16 mouse cellular contexts compared by ENCODE assay signal in the genomic region with DNA sequence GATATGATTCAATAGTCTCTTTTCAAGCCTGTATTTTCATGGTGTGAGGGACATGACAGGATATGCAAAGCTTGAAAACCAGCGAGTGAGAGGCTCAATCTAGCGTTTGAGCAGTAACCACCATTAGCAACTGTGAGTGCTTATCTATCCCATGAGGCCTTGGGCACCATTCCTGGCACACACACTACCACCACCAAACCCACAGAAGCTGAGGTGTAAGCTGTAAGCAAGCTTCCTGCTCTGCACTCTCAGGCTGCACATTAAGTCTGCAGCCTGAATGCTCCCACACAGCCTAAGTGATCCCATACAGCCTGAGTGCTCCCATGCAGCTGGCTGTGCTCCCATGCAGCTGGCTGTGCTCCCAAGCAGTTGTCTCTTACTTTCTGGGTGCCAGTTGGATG. TPM values are rescaled to one million over a fixed set of nuclear protein-coding genes. Genes with fewer than 3 reads are reported as not detected.
DNase-seq lines count a peak whose midpoint lies in the region; ATAC-seq lines count a peak whose summit lies in the region.
"Had no signal": no experiment of that assay in that cellular context is flagged by ENCODE, and none has a peak within 500 bp of the region (broad histone marks: within the 10 kb centered on the region; RNA-seq: fewer than 3 reads in every experiment).

No protein-coding gene starts in this region.

- peaks cover 4% of the 10 kb centered on the region; the same call in 1 of the 2 replicates for H3K4me1 ChIP-seq in forebrain, embryonic 14.5 days (ENCODE audit: control insufficient read depth, insufficient read depth, low read length)
- peaks cover 9% of the 10 kb centered on the region for H3K4me1 ChIP-seq in forebrain, embryonic 12.5 days
- H3K4me1 ChIP-seq in limb, embryonic 15.5 days, result peaks cover 16% of the 10 kb centered on the region
- peaks cover 16% of the 10 kb centered on the region for H3K4me1 ChIP-seq in limb, embryonic 10.5 days
- peaks cover 17% of the 10 kb centered on the region for H3K4me1 ChIP-seq in hindbrain, embryonic 13.5 days (replicated peaks)
- H3K4me1 ChIP-seq: liver, embryonic 13.5 days had no signal

- no peak overlapping the region for H3K4me3 ChIP-seq in forebrain, embryonic 14.5 days (ENCODE audit: low read depth, low read length)
- H3K4me3 ChIP-seq in forebrain, embryonic 12.5 days (replicated peaks), result no peak overlapping the region
- no peak overlapping the region for H3K4me3 ChIP-seq in limb, embryonic 15.5 days
- no peak overlapping the region for H3K4me3 ChIP-seq in limb, embryonic 10.5 days
- H3K4me3 ChIP-seq in hindbrain, embryonic 13.5 days, result no peak overlapping the region
- H3K4me3 ChIP-seq: embryonic facial prominence, embryonic 13.5 days; liver, embryonic 13.5 days; megakaryocyte, embryonic 14.5 days had no signal

- no peak for DNase-seq in forebrain, embryonic 14.5 days (ENCODE audit: low spot score)
- DNase-seq in limb, embryonic 10.5 days (ENCODE audit: low spot score), result no peak
- peak; percentile 38 to 60 for DNase-seq in right cerebral cortex, postnatal 10 days (ENCODE audit: low spot score in 2 of 2)
- DNase-seq in lung, postnatal 36 days, result no peak
- DNase-seq in gastrocnemius, adult 8-10 months (ENCODE audit: low spot score in 2 of 2), result no peak
- DNase-seq: adrenal gland, adult 2 months; cerebellum, adult 11-12 months; kidney, postnatal 25 days; liver, embryonic 13.5 days; spleen, adult 18-20 months had no signal

- H3K27me3 ChIP-seq in forebrain, embryonic 14.5 days (replicated peaks; ENCODE audit: control insufficient read depth, insufficient read depth, low read length), result no peaks in the 10 kb centered on the region
- no peaks in the 10 kb centered on the region for H3K27me3 ChIP-seq in forebrain, embryonic 12.5 days
- no peaks in the 10 kb centered on the region for H3K27me3 ChIP-seq in limb, embryonic 15.5 days
- H3K27me3 ChIP-seq in limb, embryonic 10.5 days (ENCODE audit: low read depth, poor library complexity, severe bottlenecking), result no peaks in the 10 kb centered on the region
- H3K27me3 ChIP-seq in hindbrain, embryonic 13.5 days, result no peaks in the 10 kb centered on the region
- H3K27me3 ChIP-seq: embryonic facial prominence, embryonic 13.5 days; liver, embryonic 13.5 days had no signal

- ATAC-seq in forebrain, embryonic 14.5 days, result no peak
- no peak for ATAC-seq in forebrain, embryonic 12.5 days (ENCODE audit: low FRiP score)
- no peak for ATAC-seq in limb, embryonic 15.5 days (ENCODE audit: insufficient number of reproducible peaks, low FRiP score, low TSS enrichment, low read depth)
- ATAC-seq in hindbrain, embryonic 13.5 days (ENCODE audit: low FRiP score), result no peak

- no peaks in the 10 kb centered on the region for H3K9me3 ChIP-seq in forebrain, embryonic 14.5 days (replicated peaks; ENCODE audit: control insufficient read depth, low read length)
- H3K9me3 ChIP-seq in forebrain, embryonic 12.5 days, result no peaks in the 10 kb centered on the region
- H3K9me3 ChIP-seq in limb, embryonic 15.5 days, result no peaks in the 10 kb centered on the region
- no peaks in the 10 kb centered on the region for H3K9me3 ChIP-seq in limb, embryonic 10.5 days (replicated peaks)
- no peaks in the 10 kb centered on the region for H3K9me3 ChIP-seq in hindbrain, embryonic 13.5 days
- H3K9me3 ChIP-seq: embryonic facial prominence, embryonic 13.5 days; liver, embryonic 13.5 days had no signal

- 62% methylated on average over 2 of the region's 2 CpGs for WGBS in forebrain, embryonic 14.5 days
- WGBS in forebrain, embryonic 12.5 days, result 82% methylated on average over 2 of the region's 2 CpGs
- WGBS in limb, embryonic 15.5 days, result 48% methylated on average over 2 of the region's 2 CpGs
- WGBS in limb, embryonic 10.5 days, result 66% methylated on average over 2 of the region's 2 CpGs
- WGBS in hindbrain, embryonic 13.5 days, result 64% methylated on average over 2 of the region's 2 CpGs

- no peaks in the 10 kb centered on the region for H3K36me3 ChIP-seq in forebrain, embryonic 14.5 days (ENCODE audit: control insufficient read depth, insufficient read depth, low read length)
- H3K36me3 ChIP-seq in forebrain, embryonic 12.5 days (replicated peaks), result no peaks in the 10 kb centered on the region
- no peaks in the 10 kb centered on the region for H3K36me3 ChIP-seq in limb, embryonic 15.5 days
- no peaks in the 10 kb centered on the region for H3K36me3 ChIP-seq in limb, embryonic 10.5 days
- H3K36me3 ChIP-seq in hindbrain, embryonic 13.5 days, result no peaks in the 10 kb centered on the region
- H3K36me3 ChIP-seq: embryonic facial prominence, embryonic 13.5 days; liver, embryonic 13.5 days had no signal

- 0 out of 2 replicates have a peak overlapping the region, but pooled peaks have one; percentile 21 for H3K27ac ChIP-seq in forebrain, embryonic 14.5 days (ENCODE audit: low read depth, low read length)
- H3K27ac ChIP-seq in forebrain, embryonic 12.5 days, result no peak overlapping the region
- peak overlapping the region; percentile 38; the same call in 1 of the 2 replicates for H3K27ac ChIP-seq in limb, embryonic 15.5 days
- H3K27ac ChIP-seq in limb, embryonic 10.5 days, result no peak overlapping the region
- peak overlapping the region; percentile 86 for H3K27ac ChIP-seq in hindbrain, embryonic 13.5 days
- H3K27ac ChIP-seq: liver, embryonic 13.5 days had no signal

- H3K4me2 ChIP-seq in forebrain, embryonic 14.5 days (ENCODE audit: low read length), result no peak overlapping the region
- no peak overlapping the region for H3K4me2 ChIP-seq in forebrain, embryonic 12.5 days
- H3K4me2 ChIP-seq in limb, embryonic 15.5 days, result no peak overlapping the region
- no peak overlapping the region for H3K4me2 ChIP-seq in hindbrain, embryonic 13.5 days
- H3K4me2 ChIP-seq: embryonic facial prominence, embryonic 13.5 days; liver, embryonic 13.5 days had no signal

- no peak overlapping the region for H3K9ac ChIP-seq in forebrain, embryonic 14.5 days (ENCODE audit: low read length)
- H3K9ac ChIP-seq in forebrain, embryonic 12.5 days, result no peak overlapping the region
- no peak overlapping the region for H3K9ac ChIP-seq in limb, embryonic 15.5 days
- H3K9ac ChIP-seq in hindbrain, embryonic 13.5 days, result no peak overlapping the region
- H3K9ac ChIP-seq: embryonic facial prominence, embryonic 13.5 days; liver, embryonic 13.5 days had no signal

RNA-seq across cellular contexts. Expression of gene Tnxb, which starts 30.3 kb away (rescaled TPM):
- 0.04 and 0.10 TPM in 2 replicates for polyA plus RNA-seq in forebrain, embryonic 14.5 days (2014; fragmentation: Nextera tagmentation; extraction: Ambion mirVana)
- 0.03 and 0.04 TPM in 2 replicates for polyA plus RNA-seq in forebrain, embryonic 12.5 days (2016; fragmentation: Nextera tagmentation; extraction: Ambion mirVana)
- polyA plus RNA-seq in limb, embryonic 15.5 days (2015; fragmentation: Nextera tagmentation; extraction: Ambion mirVana), result 1.9 and 4.2 TPM in 2 replicates
- polyA plus RNA-seq in limb, embryonic 10.5 days (2016; fragmentation: Nextera tagmentation; extraction: Ambion mirVana), result not detected in 2 replicates
- polyA plus RNA-seq in hindbrain, embryonic 13.5 days (2015; fragmentation: Nextera tagmentation; extraction: Ambion mirVana), result 0.09 TPM in 2 replicates
- total RNA-seq in gastrocnemius, adult 8-10 months (2022), result 10 to 100 TPM; 18.1 to 27.4 (median 23.3) TPM

RNA-seq across cellular contexts. Expression of gene C4b, which starts 43.0 kb away (rescaled TPM):
- not detected in 2 replicates for polyA plus RNA-seq in forebrain, embryonic 14.5 days (2014; fragmentation: Nextera tagmentation; extraction: Ambion mirVana)
- not detected in 2 replicates for polyA plus RNA-seq in forebrain, embryonic 12.5 days (2016; fragmentation: Nextera tagmentation; extraction: Ambion mirVana)
- polyA plus RNA-seq in limb, embryonic 15.5 days (2015; fragmentation: Nextera tagmentation; extraction: Ambion mirVana), result 1.5 and 3.3 TPM in 2 replicates
- not detected in 2 replicates for polyA plus RNA-seq in limb, embryonic 10.5 days (2016; fragmentation: Nextera tagmentation; extraction: Ambion mirVana)
- polyA plus RNA-seq in hindbrain, embryonic 13.5 days (2015; fragmentation: Nextera tagmentation; extraction: Ambion mirVana), result 0.09 TPM in 1 of 2 replicates, not detected in the other
- 10 to 100 TPM in 1 of 4 experiments, 1 to 10 TPM in 3; 1.3 to 10.9 (median 4.9) TPM for total RNA-seq in gastrocnemius, adult 8-10 months (2022)
- polyA plus RNA-seq: embryonic facial prominence, embryonic 13.5 days; neural tube, embryonic 14.5 days had no signal

RNA-seq across cellular contexts. Expression of gene Atf6b, which starts 53.7 kb away (rescaled TPM):
- 75.0 and 90.9 TPM in 2 replicates for polyA plus RNA-seq in forebrain, embryonic 14.5 days (2014; fragmentation: Nextera tagmentation; extraction: Ambion mirVana)
- 107 and 109 TPM in 2 replicates for polyA plus RNA-seq in forebrain, embryonic 12.5 days (2016; fragmentation: Nextera tagmentation; extraction: Ambion mirVana)
- polyA plus RNA-seq in limb, embryonic 15.5 days (2015; fragmentation: Nextera tagmentation; extraction: Ambion mirVana), result 85.4 and 88.3 TPM in 2 replicates
- polyA plus RNA-seq in limb, embryonic 10.5 days (2016; fragmentation: Nextera tagmentation; extraction: Ambion mirVana), result 101 TPM in 2 replicates
- 117 and 122 TPM in 2 replicates for polyA plus RNA-seq in hindbrain, embryonic 13.5 days (2015; fragmentation: Nextera tagmentation; extraction: Ambion mirVana)
- total RNA-seq in gastrocnemius, adult 8-10 months (2022), result 1 to 10 TPM; 5.4 to 7.6 (median 6.3) TPM

RNA-seq across cellular contexts. Expression of gene Fkbpl, which starts 56.1 kb away (rescaled TPM):
- polyA plus RNA-seq in forebrain, embryonic 14.5 days (2014; fragmentation: Nextera tagmentation; extraction: Ambion mirVana), result 12.6 and 14.9 TPM in 2 replicates
- 13.9 and 14.6 TPM in 2 replicates for polyA plus RNA-seq in forebrain, embryonic 12.5 days (2016; fragmentation: Nextera tagmentation; extraction: Ambion mirVana)
- 15.5 and 17.1 TPM in 2 replicates for polyA plus RNA-seq in limb, embryonic 15.5 days (2015; fragmentation: Nextera tagmentation; extraction: Ambion mirVana)
- polyA plus RNA-seq in limb, embryonic 10.5 days (2016; fragmentation: Nextera tagmentation; extraction: Ambion mirVana), result 17.9 and 18.9 TPM in 2 replicates
- 16.9 and 17.6 TPM in 2 replicates for polyA plus RNA-seq in hindbrain, embryonic 13.5 days (2015; fragmentation: Nextera tagmentation; extraction: Ambion mirVana)
- 1 to 10 TPM; 5.3 to 9.4 (median 8.9) TPM for total RNA-seq in gastrocnemius, adult 8-10 months (2022)

Comparison
In these comparisons a context has a peak if more than half of its experiments do, and no peak if none do; other contexts are left out.
1. H3K27ac ChIP-seq: peak in forebrain, embryonic 14.5 days (single experiment), limb, embryonic 15.5 days (single experiment) and hindbrain, embryonic 13.5 days (single experiment); none in forebrain, embryonic 12.5 days (single experiment) and limb, embryonic 10.5 days (single experiment).
2. DNase-seq: peak in right cerebral cortex, postnatal 10 days (2 of 2); none in forebrain, embryonic 14.5 days (single experiment), limb, embryonic 10.5 days (single experiment), lung, postnatal 36 days (single experiment) and gastrocnemius, adult 8-10 months (0 of 2).